ENCODE assay signal across 7 mouse cellular contexts in genomic region chr2:34639725-34640124, GRCm38 (mm10).
DNase-seq lines count a peak whose midpoint lies in the region; ATAC-seq and TF ChIP-seq lines count a peak whose summit lies in the region.

No protein-coding gene starts in this region.

- no peaks in the 10 kb centered on the region for H3K36me3 ChIP-seq in lung, embryonic 14.5 days (ENCODE audit: insufficient read depth)
- H3K36me3 ChIP-seq in embryonic facial prominence, embryonic 13.5 days, result no peaks in the 10 kb centered on the region
- no peaks in the 10 kb centered on the region for H3K36me3 ChIP-seq in hindbrain, embryonic 16.5 days (ENCODE audit: control insufficient read depth, insufficient read depth, low read length)
- H3K36me3 ChIP-seq in midbrain, embryonic 14.5 days (ENCODE audit: control insufficient read depth, insufficient read depth, low read length), result no peaks in the 10 kb centered on the region

- no peaks in the 10 kb centered on the region for H3K9me3 ChIP-seq in lung, embryonic 14.5 days (ENCODE audit: low read depth, low read length)
- no peaks in the 10 kb centered on the region for H3K9me3 ChIP-seq in embryonic facial prominence, embryonic 13.5 days
- no peaks in the 10 kb centered on the region for H3K9me3 ChIP-seq in hindbrain, embryonic 16.5 days (ENCODE audit: control insufficient read depth, low read length)
- no peaks in the 10 kb centered on the region for H3K9me3 ChIP-seq in midbrain, embryonic 14.5 days (ENCODE audit: control insufficient read depth, low read length)

- no peak for DNase-seq in lung, embryonic 14.5 days
- no peak for DNase-seq in lung, postnatal 10 days
- no peak for DNase-seq in midbrain, embryonic 14.5 days
- DNase-seq in cerebellum, adult 9-10 months, result no peak
- DNase-seq in heart, postnatal 36 days, result no peak

- no peak overlapping the region for H3K27ac ChIP-seq in lung, embryonic 14.5 days (ENCODE audit: low read depth)
- no peak overlapping the region for H3K27ac ChIP-seq in embryonic facial prominence, embryonic 13.5 days
- H3K27ac ChIP-seq in hindbrain, embryonic 16.5 days (ENCODE audit: low read depth, low read length), result no peak overlapping the region
- no peak overlapping the region for H3K27ac ChIP-seq in midbrain, embryonic 14.5 days (replicated peaks; ENCODE audit: low read depth, low read length)

- intact Hi-C loops in heart, postnatal 36 days (cut with DNase I), result loop anchor here (1.0 to 5.0 kb wide), 4 partner anchors 107 to 892 kb away; no protein-coding TSS in a partner anchor

- no peak overlapping the region for H3K4me3 ChIP-seq in lung, embryonic 14.5 days (ENCODE audit: low read depth, low read length)
- H3K4me3 ChIP-seq in embryonic facial prominence, embryonic 13.5 days, result no peak overlapping the region
- H3K4me3 ChIP-seq in hindbrain, embryonic 16.5 days (ENCODE audit: low read length), result no peak overlapping the region
- H3K4me3 ChIP-seq in midbrain, embryonic 14.5 days (replicated peaks; ENCODE audit: low read depth, low read length), result no peak overlapping the region

- peak overlapping the region; percentile 92; the same call in 1 of the 2 replicates for H3K4me2 ChIP-seq in lung, embryonic 14.5 days
- H3K4me2 ChIP-seq in embryonic facial prominence, embryonic 13.5 days, result peak overlapping the region; percentile 95
- peak overlapping the region; percentile 72; the same call in 1 of the 2 replicates for H3K4me2 ChIP-seq in hindbrain, embryonic 16.5 days (ENCODE audit: low read length)
- no peak overlapping the region for H3K4me2 ChIP-seq in midbrain, embryonic 14.5 days (ENCODE audit: low read length)

- H3K27me3 ChIP-seq in lung, embryonic 14.5 days (ENCODE audit: insufficient read depth, low read length), result no peaks in the 10 kb centered on the region
- peaks cover 4% of the 10 kb centered on the region for H3K27me3 ChIP-seq in embryonic facial prominence, embryonic 13.5 days
- no peaks in the 10 kb centered on the region for H3K27me3 ChIP-seq in hindbrain, embryonic 16.5 days (replicated peaks; ENCODE audit: control insufficient read depth, insufficient read depth, low read length)
- no peaks in the 10 kb centered on the region for H3K27me3 ChIP-seq in midbrain, embryonic 14.5 days (ENCODE audit: control insufficient read depth, insufficient read depth, low read length)

- no peak for TF ChIP-seq CTCF in lung, embryonic 14.5 days (IDR thresholded peaks at IDR 0.05; ENCODE audit: low read depth)

- no peak overlapping the region for H3K9ac ChIP-seq in lung, embryonic 14.5 days
- H3K9ac ChIP-seq in embryonic facial prominence, embryonic 13.5 days, result no peak overlapping the region
- H3K9ac ChIP-seq in hindbrain, embryonic 16.5 days (ENCODE audit: low read depth, low read length), result no peak overlapping the region
- no peak overlapping the region for H3K9ac ChIP-seq in midbrain, embryonic 14.5 days (replicated peaks; ENCODE audit: low read length)

- H3K4me1 ChIP-seq in lung, embryonic 14.5 days (ENCODE audit: insufficient read depth), result no peaks in the 10 kb centered on the region
- H3K4me1 ChIP-seq in embryonic facial prominence, embryonic 13.5 days, result peaks cover 4% of the 10 kb centered on the region; the same call in 1 of the 2 replicates
- H3K4me1 ChIP-seq in hindbrain, embryonic 16.5 days (ENCODE audit: control insufficient read depth, insufficient read depth, low read depth, low read length), result peaks cover 2% of the 10 kb centered on the region; the same call in 1 of the 2 replicates
- H3K4me1 ChIP-seq in midbrain, embryonic 14.5 days (ENCODE audit: control insufficient read depth, insufficient read depth, low read length), result 0 out of 2 replicates have a peak, but pooled peaks cover 3% of the 10 kb centered on the region

- 56% methylated on average over 5 of the region's 5 CpGs for WGBS in lung, embryonic 14.5 days
- WGBS in embryonic facial prominence, embryonic 13.5 days, result 57% methylated on average over 5 of the region's 5 CpGs
- 57% methylated on average over 5 of the region's 5 CpGs for WGBS in hindbrain, embryonic 16.5 days
- 69% methylated on average over 5 of the region's 5 CpGs for WGBS in midbrain, embryonic 14.5 days

- ATAC-seq in lung, embryonic 14.5 days (ENCODE audit: insufficient read depth), result peak; percentile 42; the same call in 1 of the 2 replicates
- no peak for ATAC-seq in embryonic facial prominence, embryonic 13.5 days (ENCODE audit: insufficient number of reproducible peaks, insufficient read depth, low FRiP score, low TSS enrichment, low read depth)
- 0 out of 2 replicates have a peak, but pooled peaks have one; percentile 41 for ATAC-seq in hindbrain, embryonic 16.5 days
- 0 out of 2 replicates have a peak, but pooled peaks have one; percentile 40 for ATAC-seq in midbrain, embryonic 14.5 days (ENCODE audit: low FRiP score, low TSS enrichment)
